ENCODE assay signal across 17 mouse cellular contexts in genomic region chr10:62511528-62511927, GRCm38 (mm10).
"Had no signal": no experiment of that assay in that cellular context is flagged by ENCODE, and none has a peak within 500 bp of the region (broad histone marks: within the 10 kb centered on the region; RNA-seq: fewer than 3 reads in every experiment).

No protein-coding gene starts in this region.

- H3K27ac ChIP-seq: limb, embryonic 15.5 days; liver, embryonic 14.5 days; lung, embryonic 15.5 days; macrophage; neural tube, embryonic 12.5 days had no signal

- H3K9me3 ChIP-seq: limb, embryonic 15.5 days; lung, embryonic 15.5 days; neural tube, embryonic 12.5 days had no signal

- H3K9ac ChIP-seq: limb, embryonic 15.5 days; liver, embryonic 14.5 days; lung, embryonic 15.5 days; neural tube, embryonic 12.5 days had no signal

- H3K4me3 ChIP-seq: limb, embryonic 15.5 days; lung, embryonic 15.5 days; neural tube, embryonic 12.5 days had no signal

- DNase-seq: kidney, adult 8-10 months; kidney, postnatal 25 days; layer of hippocampus, adult 9-11 months; layer of hippocampus, postnatal 36 days; lung, postnatal 14 days; midbrain, embryonic 14.5 days; retina, postnatal 1 day; right cerebral cortex, postnatal 4 days; spleen, adult 18-20 months; thymus, adult 18-20 months; thymus, postnatal 14 days had no signal

- ATAC-seq: intestine, postnatal 0 days had no signal

- H3K36me3 ChIP-seq: limb, embryonic 15.5 days; lung, embryonic 15.5 days; neural tube, embryonic 12.5 days had no signal

- H3K27me3 ChIP-seq: neural tube, embryonic 12.5 days had no signal

- H3K4me1 ChIP-seq: neural tube, embryonic 12.5 days had no signal

- H3K4me2 ChIP-seq: limb, embryonic 15.5 days; lung, embryonic 15.5 days; neural tube, embryonic 12.5 days had no signal
